Mouse (Mus musculus) kidney, postnatal 0 days (tissue): ENCODE measurements around the gene Armc10. TPM values are rescaled to one million over a fixed set of nuclear protein-coding genes. Genes with fewer than 3 reads are reported as not detected.

ENCODE experiments used
- ATAC-seq: fragments of 200-750 bp; cut with Nextera tagmentation; replicated peaks from 2 replicates; pipeline ENCODE4 v1.8.0; 2017; ENCODE audit warnings: low read depth, moderate number of reproducible peaks, moderate TSS enrichment, moderate library complexity; ENCODE audit not compliant: low FRiP score
- DNase-seq: peaks from one replicate; pipeline ENCODE4 v3.0.0-alpha.2; 2016; ENCODE audit warnings: low spot score
- H3K27ac ChIP-seq: fragments of 300-500 bp; sonication (generic); 2 replicates; pipeline ENCODE4 v1.5.1; 2014; ENCODE audit warnings: mild to moderate bottlenecking
- H3K27me3 ChIP-seq: fragments of 300-500 bp; sonication (generic); 2 replicates; pipeline ENCODE4 v1.6.1; 2014; ENCODE audit warnings: low read length, mixed read lengths; ENCODE audit not compliant: insufficient read depth
- H3K36me3 ChIP-seq: fragments of 300-500 bp; sonication (generic); 2 replicates; pipeline ENCODE4 v1.6.1; 2014; ENCODE audit warnings: low read length, mixed read lengths; ENCODE audit not compliant: insufficient read depth
- H3K4me1 ChIP-seq: fragments of 300-500 bp; sonication (generic); replicated peaks from 2 replicates; pipeline ENCODE4 v1.6.1; 2014; ENCODE audit warnings: antibody characterized with exemption, low read length, mixed read lengths; ENCODE audit not compliant: insufficient read depth
- H3K4me2 ChIP-seq: fragments of 300-500 bp; sonication (generic); 2 replicates; pipeline ENCODE4 v1.6.1; 2014; ENCODE audit warnings: mild to moderate bottlenecking, low read length, moderate library complexity, mixed read lengths
- H3K4me3 ChIP-seq: fragments of 300-500 bp; sonication (generic); replicated peaks from 2 replicates; pipeline ENCODE4 v1.5.1; 2014; ENCODE audit warnings: low read depth, low read length
- H3K9ac ChIP-seq: fragments of 300-500 bp; sonication (generic); 2 replicates; pipeline ENCODE4 v1.6.1; 2014; ENCODE audit warnings: low read depth, low read length
- H3K9me3 ChIP-seq: fragments of 300-500 bp; sonication (generic); replicated peaks from 2 replicates; pipeline ENCODE4 v1.6.1; 2016; ENCODE audit warnings: low read length, inconsistent platforms, mixed read lengths
- CTCF ChIP-seq: IDR thresholded peaks from 2 replicates; pipeline ENCODE4 v1.5.1; 2016; ENCODE audit warnings: antibody characterized with exemption, low read depth, mild to moderate bottlenecking, moderate library complexity
- WGBS: fragments of 180-500 bp; shearing (Covaris S2); extraction: QIAGEN DNeasy Blood & Tissue Kit; methylation state at CpG from one replicate; pipeline ENCODE4 v1.1.7; 2014; 5-methylcytosine and 5-hydroxymethylcytosine counted together
- polyA plus RNA-seq: library from polyadenylated mRNA; unstranded; fragments of >200 nt; fragmentation: Nextera tagmentation; extraction: Ambion mirVana; gene quantifications from 2 replicates; pipeline ENCODE4 v1.2.1, GENCODE M21; 2015

Gene Armc10
- polyA plus RNA-seq, 1 experiment from 2014 or later = 43.7 TPM

GRCm38 (mm10) chr5:21675494-21675893 is 29.9 kb downstream of the Armc10 start:
- 88% methylated on average over 23 of the region's 23 CpGs for WGBS
- H3K9me3 ChIP-seq = no peaks in the 10 kb centered on the region
- TF ChIP-seq CTCF = no peak

DNA sequence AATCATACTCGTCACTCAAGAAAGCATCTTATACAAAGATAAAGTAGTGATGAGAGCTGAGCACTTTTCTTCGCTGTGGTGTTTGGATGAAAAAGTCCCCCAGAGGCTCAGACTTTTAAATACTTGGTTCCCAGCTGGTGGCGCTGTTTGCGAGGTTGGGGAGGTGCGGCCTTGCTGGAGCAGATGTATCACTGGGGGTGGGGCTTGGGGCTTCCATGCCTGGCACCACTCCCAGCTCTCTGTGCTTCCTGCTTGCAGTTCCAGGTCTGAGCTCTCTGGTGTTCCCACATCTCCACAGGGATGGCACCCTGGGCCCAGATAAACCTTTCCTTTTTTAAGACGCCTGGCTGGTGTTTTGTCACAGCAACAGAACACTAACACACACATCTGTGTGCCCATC is 32.3 kb downstream of the Armc10 start:
- 99% methylated on average over 6 of the region's 6 CpGs for WGBS
- 0 out of 2 replicates have a peak, but pooled peaks cover 5% of the 10 kb centered on the region for H3K36me3 ChIP-seq
- ATAC-seq = no peak

More at GRCm38 (mm10) chr5:21675494-21675893, 29.9 kb downstream of the Armc10 start:
- 0 out of 2 replicates have a peak, but pooled peaks cover 5% of the 10 kb centered on the region for H3K4me1 ChIP-seq
- H3K4me2 ChIP-seq = no peak overlapping the region
- H3K27me3 ChIP-seq = no peaks in the 10 kb centered on the region
- ATAC-seq (no peak), DNase-seq (no peak)
- H3K9ac ChIP-seq = no peak overlapping the region
- no peak overlapping the region for H3K27ac ChIP-seq
- no peak overlapping the region for H3K4me3 ChIP-seq
- H3K36me3 ChIP-seq = no peaks in the 10 kb centered on the region

DNA sequence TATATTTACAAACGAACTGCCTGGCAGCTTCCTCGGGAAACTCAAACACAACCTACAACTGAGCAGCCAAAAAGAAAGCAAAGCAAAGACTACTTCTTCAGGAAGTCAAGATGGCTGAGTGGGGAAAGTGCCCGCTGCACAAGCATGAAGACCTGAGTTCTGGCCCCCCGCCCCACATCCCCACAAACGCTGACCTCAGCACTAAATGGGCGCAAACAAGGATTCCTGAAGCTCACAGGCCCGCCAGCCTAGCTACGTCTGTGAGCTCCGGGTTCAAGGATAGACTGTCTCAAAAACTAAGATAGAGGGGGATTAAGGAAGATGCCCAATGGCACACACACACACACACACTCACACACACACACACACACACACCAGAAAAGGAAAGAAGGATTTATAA is 32.8 kb downstream of the Armc10 start:
- Histone ChIP-seq H3K27me3 (no peaks in the 10 kb centered on the region), H3K9me3 (no peaks in the 10 kb centered on the region), H3K27ac (no peak overlapping the region), H3K4me3 (no peak overlapping the region), H3K36me3 (0 out of 2 replicates have a peak, but pooled peaks cover 5% of the 10 kb centered on the region), H3K4me2 (no peak overlapping the region), H3K9ac (no peak overlapping the region), H3K4me1 (0 out of 2 replicates have a peak, but pooled peaks cover 4% of the 10 kb centered on the region)
- no peak for DNase-seq
- no peak for TF ChIP-seq CTCF
- no peak for ATAC-seq
- 96% methylated on average over 9 of the region's 9 CpGs for WGBS

More for the DNA sequence above, 32.3 kb downstream of the Armc10 start:
- TF ChIP-seq CTCF = no peak
- Histone ChIP-seq H3K9ac (no peak overlapping the region), H3K27me3 (no peaks in the 10 kb centered on the region), H3K4me1 (0 out of 2 replicates have a peak, but pooled peaks cover 5% of the 10 kb centered on the region), H3K9me3 (no peaks in the 10 kb centered on the region), H3K4me3 (no peak overlapping the region), H3K27ac (no peak overlapping the region), H3K4me2 (no peak overlapping the region)
- no peak for DNase-seq

GRCm38 (mm10) chr5:21680029-21680428 is 34.4 kb downstream of the Armc10 start:
- TF ChIP-seq CTCF = no peak
- no peak overlapping the region for H3K9ac ChIP-seq
- 54% methylated on average over 4 of the region's 4 CpGs for WGBS
- no peaks in the 10 kb centered on the region for H3K4me1 ChIP-seq
- ATAC-seq (no peak; the same call in 1 of the 2 replicates), DNase-seq (peak; percentile 50)
- H3K27me3 ChIP-seq = no peaks in the 10 kb centered on the region
- no peak overlapping the region for H3K4me2 ChIP-seq
- H3K36me3 ChIP-seq = 0 out of 2 replicates have a peak, but pooled peaks cover 5% of the 10 kb centered on the region
- no peaks in the 10 kb centered on the region for H3K9me3 ChIP-seq
- H3K4me3 ChIP-seq = no peak overlapping the region
- no peak overlapping the region for H3K27ac ChIP-seq

DNA sequence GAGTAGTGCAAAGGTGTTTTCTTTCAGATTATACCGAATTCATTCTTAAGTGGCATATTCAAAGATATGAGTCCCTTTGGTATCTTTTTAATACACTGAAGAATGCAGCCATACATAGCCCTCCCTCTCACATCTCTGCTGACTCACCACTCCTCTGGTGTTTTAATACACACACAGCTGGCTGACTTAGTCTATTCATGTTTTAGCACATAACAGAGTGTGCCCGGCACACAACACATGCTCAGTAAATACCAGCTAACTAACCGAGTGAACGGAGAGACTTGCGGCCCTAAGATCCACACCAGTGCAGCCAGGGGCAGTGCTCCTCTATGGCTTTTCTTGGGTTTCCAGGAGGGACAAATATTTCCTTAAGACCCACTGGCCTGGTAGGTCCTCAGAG is 35.3 kb downstream of the Armc10 start:
- 71% methylated on average over 5 of the region's 5 CpGs for WGBS
- H3K27ac ChIP-seq = peak overlapping the region; percentile 36
- no peak overlapping the region for H3K9ac ChIP-seq
- H3K36me3 ChIP-seq = 0 out of 2 replicates have a peak, but pooled peaks cover 5% of the 10 kb centered on the region
- no peak overlapping the region for H3K4me2 ChIP-seq
- no peaks in the 10 kb centered on the region for H3K27me3 ChIP-seq
- ATAC-seq (no peak), DNase-seq (no peak)
- no peaks in the 10 kb centered on the region for H3K9me3 ChIP-seq
- TF ChIP-seq CTCF = no peak
- H3K4me3 ChIP-seq = no peak overlapping the region
- H3K4me1 ChIP-seq = no peaks in the 10 kb centered on the region

DNA sequence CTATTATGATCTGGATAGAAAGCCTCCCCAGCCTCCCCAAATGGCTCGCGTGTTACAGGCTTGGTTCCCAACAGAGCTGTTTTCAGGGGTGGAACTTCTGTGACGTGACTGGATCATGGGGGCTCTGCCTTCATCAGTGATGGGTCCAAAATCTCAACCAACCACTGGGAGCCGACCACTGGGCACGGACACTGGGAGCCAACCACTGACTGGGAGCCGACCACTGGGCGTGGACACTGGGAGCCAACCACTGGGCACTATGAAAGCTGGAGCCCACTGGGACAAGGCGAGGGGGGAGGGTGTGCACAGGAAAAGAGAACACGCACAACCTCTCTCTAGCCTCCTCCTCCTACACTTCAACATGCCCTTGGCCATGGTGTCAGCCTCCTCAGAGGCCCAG is 38.2 kb downstream of the Armc10 start:
- H3K9ac ChIP-seq = no peak overlapping the region
- no peak for ATAC-seq
- no peaks in the 10 kb centered on the region for H3K4me1 ChIP-seq
- H3K27me3 ChIP-seq = no peaks in the 10 kb centered on the region
- H3K36me3 ChIP-seq = 0 out of 2 replicates have a peak, but pooled peaks cover 5% of the 10 kb centered on the region
- no peak for TF ChIP-seq CTCF
- DNase-seq = no peak
- H3K4me2 ChIP-seq = no peak overlapping the region
- H3K4me3 ChIP-seq = no peak overlapping the region
- no peak overlapping the region for H3K27ac ChIP-seq
- no peaks in the 10 kb centered on the region for H3K9me3 ChIP-seq
- WGBS = 93% methylated on average over 9 of the region's 9 CpGs

DNA sequence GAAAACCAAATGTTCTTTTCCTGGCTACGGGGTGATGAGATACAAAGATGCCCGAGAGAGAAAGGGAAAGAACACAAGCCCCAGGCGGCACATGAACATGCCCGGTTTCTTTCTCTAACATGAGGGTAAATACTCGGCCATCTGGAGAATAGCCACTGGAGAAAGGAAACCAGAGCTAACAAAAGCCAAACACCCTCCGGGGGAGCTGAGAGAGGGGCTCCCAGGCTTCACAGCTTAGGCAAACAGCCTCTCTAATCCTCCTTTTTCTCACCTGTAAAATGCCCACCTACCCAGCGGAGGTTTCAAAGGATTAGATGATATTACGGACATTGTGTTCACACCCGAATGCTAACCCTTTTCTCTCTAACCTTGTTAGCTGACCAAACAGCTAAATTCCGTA is 39.4 kb downstream of the Armc10 start:
- Histone ChIP-seq H3K9me3 (no peaks in the 10 kb centered on the region), H3K27ac (no peak overlapping the region)
- WGBS = 83% methylated on average over 10 of the region's 10 CpGs

More for the DNA sequence above, 39.4 kb downstream of the Armc10 start:
- DNase-seq (no peak), ATAC-seq (no peak)
- Histone ChIP-seq H3K9ac (no peak overlapping the region), H3K4me3 (no peak overlapping the region), H3K4me1 (no peaks in the 10 kb centered on the region), H3K36me3 (0 out of 2 replicates have a peak, but pooled peaks cover 5% of the 10 kb centered on the region), H3K4me2 (no peak overlapping the region), H3K27me3 (no peaks in the 10 kb centered on the region)
- TF ChIP-seq CTCF = no peak
